Mouse (Mus musculus) testis, adult 2 months (tissue): ENCODE results near the gene Tbx4.

Experiments
- CTCF ChIP-seq: fragments of 200-500 bp; IDR thresholded peaks from 2 replicates; pipeline ENCODE4 v1.5.1; 2012; ENCODE audit warnings: low read depth, mild to moderate bottlenecking, inconsistent platforms, low read length, moderate library complexity; ENCODE audit not compliant: control insufficient read depth, insufficient read depth, insufficient replicate concordance
- POLR2A ChIP-seq: fragments of 200-500 bp; IDR thresholded peaks from 2 replicates; pipeline ENCODE4 v1.6.1; 2012; ENCODE audit warnings: low read depth, mild to moderate bottlenecking, inconsistent platforms, low read length, moderate library complexity; ENCODE audit not compliant: control insufficient read depth

DNA sequence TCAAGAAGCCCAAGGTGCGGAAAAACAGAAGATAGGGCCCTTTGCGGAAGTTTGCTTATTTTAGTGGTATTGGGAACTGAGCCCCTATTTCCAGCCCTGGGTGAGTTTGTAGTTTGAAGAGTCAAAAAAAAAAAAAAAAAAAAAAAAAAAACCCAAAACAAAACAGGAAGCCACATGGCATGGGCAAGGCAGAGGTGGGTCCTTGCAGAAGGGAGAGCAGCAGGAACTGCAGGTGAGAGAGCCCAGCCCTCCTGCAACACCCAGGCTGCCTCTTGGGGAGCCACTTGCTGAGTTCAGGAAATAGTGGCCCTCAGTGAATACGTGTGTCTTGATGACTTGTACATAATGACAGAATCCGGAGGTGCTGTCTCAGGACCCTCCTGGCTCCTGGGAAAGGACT is 23.3 kb downstream of the Tbx4 start:
- TF ChIP-seq CTCF (no peak), POLR2A (no peak)
